Mouse (Mus musculus): ENCODE measurements at regions not wholly inside any gene's neighbourhood (a gene's known extent, or its start where the extent isn't known, plus 50 kb on each side); places are given as distances from the start of the nearest gene placed in this dataset.

- Histone ChIP-seq H3K27ac (replicated peaks; ENCODE audit: insufficient read depth, low read depth, low read length) (no peak overlapping the region), H3K4me1 (ENCODE audit: control insufficient read depth, insufficient read depth, low read length) (no peaks in the 10 kb centered on the region), H3K4me3 (ENCODE audit: insufficient read depth, low read depth, low read length) (no peak overlapping the region), H3K9ac (ENCODE audit: low read depth, low read length) (no peak overlapping the region), H3K27me3 (ENCODE audit: control insufficient read depth, insufficient read depth, low read length) (no peaks in the 10 kb centered on the region), H3K79me2 (ENCODE audit: control insufficient read depth, insufficient read depth, low read length) (no peaks in the 10 kb centered on the region), H3K36me3 (ENCODE audit: control insufficient read depth, insufficient read depth, low read length) (no peaks in the 10 kb centered on the region)
- TF ChIP-seq POLR2A (IDR thresholded peaks at IDR 0.05; ENCODE audit: extremely low read depth, insufficient read depth, low read length) = no peak
- no peak for TF ChIP-seq CTCF (IDR thresholded peaks at IDR 0.05; ENCODE audit: low read depth, low read length)
- 93% methylated on average over 23 of the region's 23 CpGs for WGBS
- no peak for DNase-seq (ENCODE audit: extremely low read depth, low read depth, low spot score)
These were observed 130.2 kb downstream of the Spata18 start for GRCm38 (mm10) chr5:73781190-73781940.

GRCm38 (mm10) chr5:73782214-73783091, 131.3 kb downstream of the Spata18 start:
- no peak for DNase-seq (ENCODE audit: extremely low read depth, low read depth, low spot score)
- Histone ChIP-seq H3K27ac (replicated peaks; ENCODE audit: insufficient read depth, low read depth, low read length) (no peak overlapping the region), H3K36me3 (ENCODE audit: control insufficient read depth, insufficient read depth, low read length) (no peaks in the 10 kb centered on the region), H3K4me3 (ENCODE audit: insufficient read depth, low read depth, low read length) (no peak overlapping the region), H3K4me1 (ENCODE audit: control insufficient read depth, insufficient read depth, low read length) (no peaks in the 10 kb centered on the region), H3K9ac (ENCODE audit: low read depth, low read length) (no peak overlapping the region), H3K27me3 (ENCODE audit: control insufficient read depth, insufficient read depth, low read length) (no peaks in the 10 kb centered on the region), H3K79me2 (ENCODE audit: control insufficient read depth, insufficient read depth, low read length) (no peaks in the 10 kb centered on the region)
- TF ChIP-seq CTCF (IDR thresholded peaks at IDR 0.05; ENCODE audit: low read depth, low read length) (no peak), POLR2A (IDR thresholded peaks at IDR 0.05; ENCODE audit: extremely low read depth, insufficient read depth, low read length) (no peak)
- 78% methylated on average over 15 of the region's 15 CpGs for WGBS

- Histone ChIP-seq H3K36me3 (ENCODE audit: control insufficient read depth, insufficient read depth, low read length) (no peaks in the 10 kb centered on the region), H3K4me1 (ENCODE audit: control insufficient read depth, insufficient read depth, low read length) (no peaks in the 10 kb centered on the region), H3K27ac (replicated peaks; ENCODE audit: insufficient read depth, low read depth, low read length) (no peak overlapping the region), H3K27me3 (ENCODE audit: control insufficient read depth, insufficient read depth, low read length) (no peaks in the 10 kb centered on the region), H3K9ac (ENCODE audit: low read depth, low read length) (no peak overlapping the region), H3K4me3 (ENCODE audit: insufficient read depth, low read depth, low read length) (no peak overlapping the region), H3K79me2 (ENCODE audit: control insufficient read depth, insufficient read depth, low read length) (no peaks in the 10 kb centered on the region)
- TF ChIP-seq CTCF (IDR thresholded peaks at IDR 0.05; ENCODE audit: low read depth, low read length) (no peak), POLR2A (IDR thresholded peaks at IDR 0.05; ENCODE audit: extremely low read depth, insufficient read depth, low read length) (no peak)
- DNase-seq (ENCODE audit: extremely low read depth, low read depth, low spot score) = no peak
- WGBS = 69% methylated on average over 5 of the region's 5 CpGs
These were observed 136.1 kb downstream of the Spata18 start for GRCm38 (mm10) chr5:73787275-73787674.

GRCm38 (mm10) chr5:73792216-73792615, 141.0 kb downstream of the Spata18 start:
- no peak overlapping the region for H3K27ac ChIP-seq (replicated peaks; ENCODE audit: insufficient read depth, low read depth, low read length)
- DNase-seq (ENCODE audit: extremely low read depth, low read depth, low spot score) = no peak
- H3K79me2 ChIP-seq (ENCODE audit: control insufficient read depth, insufficient read depth, low read length) = no peaks in the 10 kb centered on the region
- TF ChIP-seq POLR2A (IDR thresholded peaks at IDR 0.05; ENCODE audit: extremely low read depth, insufficient read depth, low read length) (no peak), CTCF (IDR thresholded peaks at IDR 0.05; ENCODE audit: low read depth, low read length) (no peak)
- H3K9ac ChIP-seq (ENCODE audit: low read depth, low read length) = no peak overlapping the region
- H3K36me3 ChIP-seq (ENCODE audit: control insufficient read depth, insufficient read depth, low read length) = no peaks in the 10 kb centered on the region
- H3K27me3 ChIP-seq (ENCODE audit: control insufficient read depth, insufficient read depth, low read length) = no peaks in the 10 kb centered on the region
- 81% methylated on average over 3 of the region's 3 CpGs for WGBS
- H3K4me3 ChIP-seq (ENCODE audit: insufficient read depth, low read depth, low read length) = no peak overlapping the region
- H3K4me1 ChIP-seq (ENCODE audit: control insufficient read depth, insufficient read depth, low read length) = no peaks in the 10 kb centered on the region

GRCm38 (mm10) chr5:73796201-73796600, 145.0 kb downstream of the Spata18 start:
- H3K4me1 ChIP-seq (ENCODE audit: control insufficient read depth, insufficient read depth, low read length) = no peaks in the 10 kb centered on the region

More at GRCm38 (mm10) chr5:73796201-73796600, 145.0 kb downstream of the Spata18 start:
- no peak for DNase-seq (ENCODE audit: extremely low read depth, low read depth, low spot score)
- H3K27ac ChIP-seq (replicated peaks; ENCODE audit: insufficient read depth, low read depth, low read length) = no peak overlapping the region
- no peak overlapping the region for H3K4me3 ChIP-seq (ENCODE audit: insufficient read depth, low read depth, low read length)
- no peaks in the 10 kb centered on the region for H3K36me3 ChIP-seq (ENCODE audit: control insufficient read depth, insufficient read depth, low read length)
- H3K79me2 ChIP-seq (ENCODE audit: control insufficient read depth, insufficient read depth, low read length) = no peaks in the 10 kb centered on the region
- 70% methylated on average over 2 of the region's 2 CpGs for WGBS
- TF ChIP-seq CTCF (IDR thresholded peaks at IDR 0.05; ENCODE audit: low read depth, low read length) (no peak), POLR2A (IDR thresholded peaks at IDR 0.05; ENCODE audit: extremely low read depth, insufficient read depth, low read length) (no peak)
- no peak overlapping the region for H3K9ac ChIP-seq (ENCODE audit: low read depth, low read length)
- no peaks in the 10 kb centered on the region for H3K27me3 ChIP-seq (ENCODE audit: control insufficient read depth, insufficient read depth, low read length)

All from liver, adult 2 months (tissue).